Mouse (Mus musculus): ENCODE measurements at regions not wholly inside any gene's neighbourhood (a gene's known extent, or its start where the extent isn't known, plus 50 kb on each side); places are given as distances from the start of the nearest gene placed in this dataset.

- no peak for DNase-seq (ENCODE audit: extremely low spot score, low read depth, low spot score)
These were observed 51.5 kb upstream of the D7Ertd443e start for GRCm38 (mm10) chr7:134436917-134437316.

- DNase-seq (ENCODE audit: extremely low spot score, low read depth, low spot score) = no peak
These were observed 53.8 kb upstream of the D7Ertd443e start for GRCm38 (mm10) chr7:134439281-134439680.

GRCm38 (mm10) chr7:134445008-134445806 is 59.7 kb upstream of the D7Ertd443e start:
- no peak for DNase-seq (ENCODE audit: extremely low spot score, low read depth, low spot score)

- no peak for DNase-seq (ENCODE audit: extremely low spot score, low read depth, low spot score)
These were observed 62.3 kb upstream of the D7Ertd443e start for GRCm38 (mm10) chr7:134447648-134448202.

GRCm38 (mm10) chr7:134448831-134449230 is 63.4 kb upstream of the D7Ertd443e start:
- no peak for DNase-seq (ENCODE audit: extremely low spot score, low read depth, low spot score)

- no peak for DNase-seq (ENCODE audit: extremely low spot score, low read depth, low spot score)
These were observed 77.2 kb upstream of the D7Ertd443e start for GRCm38 (mm10) chr7:134462677-134463076.

- DNase-seq (ENCODE audit: extremely low spot score, low read depth, low spot score) = no peak
These were observed 77.9 kb upstream of the D7Ertd443e start for GRCm38 (mm10) chr7:134463380-134463779.

GRCm38 (mm10) chr7:134467216-134467615 is 81.8 kb upstream of the D7Ertd443e start:
- DNase-seq (ENCODE audit: extremely low spot score, low read depth, low spot score) = no peak

GRCm38 (mm10) chr7:134471286-134471685 is 85.8 kb upstream of the D7Ertd443e start:
- peak; percentile 6 for DNase-seq (ENCODE audit: extremely low spot score, low read depth, low spot score)

- DNase-seq (ENCODE audit: extremely low spot score, low read depth, low spot score) = no peak
These were observed 105.9 kb upstream of the D7Ertd443e start for GRCm38 (mm10) chr7:134491326-134491725.

GRCm38 (mm10) chr7:134497219-134497618 is 111.8 kb upstream of the D7Ertd443e start:
- DNase-seq (ENCODE audit: extremely low spot score, low read depth, low spot score) = no peak

GRCm38 (mm10) chr7:134497870-134498269 is 112.4 kb upstream of the D7Ertd443e start:
- no peak for DNase-seq (ENCODE audit: extremely low spot score, low read depth, low spot score)

- no peak for DNase-seq (ENCODE audit: extremely low spot score, low read depth, low spot score)
These were observed 113.3 kb upstream of the D7Ertd443e start for GRCm38 (mm10) chr7:134498716-134499115.

- DNase-seq (ENCODE audit: extremely low spot score, low read depth, low spot score) = no peak
These were observed 114.0 kb upstream of the D7Ertd443e start for GRCm38 (mm10) chr7:134499429-134499828.

- no peak for DNase-seq (ENCODE audit: extremely low spot score, low read depth, low spot score)
These were observed 114.7 kb upstream of the D7Ertd443e start for GRCm38 (mm10) chr7:134500210-134500609.

GRCm38 (mm10) chr7:134501079-134501478 is 115.6 kb upstream of the D7Ertd443e start:
- no peak for DNase-seq (ENCODE audit: extremely low spot score, low read depth, low spot score)

GRCm38 (mm10) chr7:134510333-134510928 is 125.0 kb upstream of the D7Ertd443e start:
- DNase-seq (ENCODE audit: extremely low spot score, low read depth, low spot score) = no peak

GRCm38 (mm10) chr7:134519372-134519975 is 134.0 kb upstream of the D7Ertd443e start:
- no peak for DNase-seq (ENCODE audit: extremely low spot score, low read depth, low spot score)

GRCm38 (mm10) chr7:134523897-134524296 is 138.4 kb upstream of the D7Ertd443e start:
- no peak for DNase-seq (ENCODE audit: extremely low spot score, low read depth, low spot score)

GRCm38 (mm10) chr7:134525041-134525440 is 139.6 kb upstream of the D7Ertd443e start:
- no peak for DNase-seq (ENCODE audit: extremely low spot score, low read depth, low spot score)

GRCm38 (mm10) chr7:134525461-134525860 is 140.0 kb upstream of the D7Ertd443e start:
- DNase-seq (ENCODE audit: extremely low spot score, low read depth, low spot score) = no peak

GRCm38 (mm10) chr7:134527351-134527750 is 141.9 kb upstream of the D7Ertd443e start:
- no peak for DNase-seq (ENCODE audit: extremely low spot score, low read depth, low spot score)

Data from hindlimb bud, embryonic 11.5 days (tissue).